Comparison of ENCODE assay signal across 15 mouse cellular contexts in the genomic region with DNA sequence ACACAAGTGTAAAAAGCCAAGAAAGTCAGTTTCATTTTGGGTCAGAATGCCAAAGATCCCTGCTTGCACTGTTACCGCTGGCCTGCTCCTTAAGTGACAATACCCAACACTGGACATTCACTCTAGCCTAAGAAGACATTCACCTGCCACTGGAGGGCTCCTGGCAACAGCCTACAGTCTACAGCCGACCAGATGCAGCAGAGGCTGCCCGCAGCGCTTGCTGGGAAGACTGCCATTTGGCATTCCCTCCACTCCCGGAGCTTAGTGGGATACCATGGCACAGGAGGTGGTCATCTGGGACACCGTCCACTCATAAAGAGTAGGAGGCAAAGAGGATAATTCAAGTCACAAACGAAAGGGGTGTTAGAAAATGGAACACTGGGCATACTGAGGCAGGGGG. TPM values are rescaled to one million over a fixed set of nuclear protein-coding genes. Genes with fewer than 3 reads are reported as not detected.
DNase-seq lines count a peak whose midpoint lies in the region; ATAC-seq and TF ChIP-seq lines count a peak whose summit lies in the region.
"Had no signal": no experiment of that assay in that cellular context is flagged by ENCODE, and none has a peak within 500 bp of the region (broad histone marks: within the 10 kb centered on the region; RNA-seq: fewer than 3 reads in every experiment).

No protein-coding gene starts in this region.

- H3K27ac ChIP-seq in heart, adult 2 months, result no peak overlapping the region
- H3K27ac ChIP-seq: lung, embryonic 15.5 days had no signal

- 72% methylated on average over 7 of the region's 7 CpGs for WGBS in heart, adult 2 months

- H3K9ac ChIP-seq in heart, adult 2 months (ENCODE audit: low read depth, low read length), result no peak overlapping the region
- H3K9ac ChIP-seq: lung, embryonic 15.5 days had no signal

- H3K79me2 ChIP-seq in heart, adult 2 months (replicated peaks; ENCODE audit: control insufficient read depth, insufficient read depth, low read length), result peaks cover 1% of the 10 kb centered on the region

- no peaks in the 10 kb centered on the region for H3K27me3 ChIP-seq in heart, adult 2 months (ENCODE audit: control insufficient read depth, insufficient read depth, low read length)
- H3K27me3 ChIP-seq: lung, embryonic 15.5 days; Patski had no signal

- no peaks in the 10 kb centered on the region for H3K36me3 ChIP-seq in heart, adult 2 months (ENCODE audit: control insufficient read depth, insufficient read depth, low read length)
- H3K36me3 ChIP-seq: forebrain, embryonic 10.5 days; lung, embryonic 15.5 days had no signal

- no peak for DNase-seq in heart, adult 2 months
- DNase-seq in heart, adult 18-20 months, result no peak
- DNase-seq in left cerebral cortex, postnatal 4 days, result peak; percentile 89
- no peak for DNase-seq in left cerebral cortex, postnatal 36 days (ENCODE audit: low spot score in 2 of 2)
- peak; percentile 65 for DNase-seq in cerebellum, adult 8-10 months
- DNase-seq in layer of hippocampus, postnatal 36 days, result peak; percentile 58 to 61
- DNase-seq in urinary bladder, adult 18-20 months (ENCODE audit: low spot score in 2 of 2), result no peak
- DNase-seq: heart, adult 11 months; kidney, postnatal 4 days; thymus, postnatal 14 days had no signal

- TF ChIP-seq POLR2A in heart, adult 2 months (IDR thresholded peaks at IDR 0.05; ENCODE audit: insufficient read depth, low read depth, low read length), result no peak

- TF ChIP-seq EP300 in heart, adult 2 months (IDR thresholded peaks at IDR 0.05; ENCODE audit: insufficient read depth, low read depth, low read length), result no peak

- peaks cover 3% of the 10 kb centered on the region for H3K4me1 ChIP-seq in heart, adult 2 months (ENCODE audit: control insufficient read depth, insufficient read depth, low read length)

- ATAC-seq in erythroblast, adult 5-6 weeks (replicated peaks; ENCODE audit: low FRiP score, poor library complexity, severe bottlenecking), result no peak
- ATAC-seq: inflammation-experienced regulatory T-cells, adult 6 months; Patski had no signal

- intact Hi-C loops in heart, adult 2 months (cut with DNase I), result no loop called here
- intact Hi-C loops in left cerebral cortex, postnatal 4 days (cut with DNase I), result no loop called here
- intact Hi-C loops in left cerebral cortex, postnatal 36 days (cut with DNase I), result no loop called here

- TF ChIP-seq CTCF in heart, adult 2 months (IDR thresholded peaks at IDR 0.05), result peak; percentile 24; the same call in 1 of the 2 replicates

- no peak overlapping the region for H3K4me3 ChIP-seq in heart, adult 2 months
- H3K4me3 ChIP-seq: forebrain, embryonic 10.5 days; lung, embryonic 15.5 days had no signal

RNA-seq across cellular contexts. Expression of a gene that starts 12.9 kb away (rescaled TPM):
- 1 to 10 TPM; 1.5 TPM for total RNA-seq in heart, adult 2 months (2021)
- 1.9 and 2.0 TPM in 2 replicates for polyA plus RNA-seq in heart, adult 2 months (2012; rRNA removed)
- total RNA-seq in heart, adult 18-20 months (2021), result 1 to 10 TPM in 1 of 2 experiments, under 1 TPM in 1; 0.89 to 1.5 TPM
- total RNA-seq in left cerebral cortex, postnatal 4 days (2021), result 10 to 100 TPM; 24.9 to 29.0 TPM
- total RNA-seq in left cerebral cortex, postnatal 36 days (2021), result 10 to 100 TPM; 22.5 to 22.6 TPM
- total RNA-seq in layer of hippocampus, postnatal 36 days (2021), result 10 to 100 TPM; 27.9 to 28.1 TPM
- 1.9 and 3.1 TPM in 2 replicates for total RNA-seq in erythroblast, adult 5-6 weeks (2015; ENCODE audit: low replicate concordance)
- 2.9 and 9.2 TPM in 2 replicates for total RNA-seq in erythroblast, adult 5-6 weeks (2017; ENCODE audit: low replicate concordance)

Comparison
In these comparisons a context has a peak if more than half of its experiments do, and no peak if none do; other contexts are left out.
1. DNase-seq: peak in left cerebral cortex, postnatal 4 days (single experiment), cerebellum, adult 8-10 months (single experiment) and layer of hippocampus, postnatal 36 days (2 of 2); none in heart, adult 2 months (0 of 2), heart, adult 18-20 months (0 of 2), left cerebral cortex, postnatal 36 days (0 of 2) and urinary bladder, adult 18-20 months (0 of 2).